Mouse (Mus musculus) stomach, postnatal 0 days (tissue): ENCODE results near the gene Jun. TPM values are rescaled to one million over a fixed set of nuclear protein-coding genes. Genes with fewer than 3 reads are reported as not detected.

ENCODE experiments used
- ATAC-seq: fragments of 200-750 bp; cut with Nextera tagmentation; 2 replicates; pipeline ENCODE4 v1.8.0; 2017; ENCODE audit not compliant: low FRiP score, low TSS enrichment
- DNase-seq: peaks from one replicate; pipeline ENCODE4 v3.0.0-alpha.2; 2016; ENCODE audit warnings: low spot score
- H3K27ac ChIP-seq: fragments of 300-500 bp; sonication (generic); replicated peaks from 2 replicates; pipeline ENCODE4 v1.5.1; 2014; ENCODE audit warnings: mild to moderate bottlenecking, control low read depth
- H3K27me3 ChIP-seq: fragments of 300-500 bp; sonication (generic); 2 replicates; pipeline ENCODE4 v1.6.1; 2014; ENCODE audit warnings: low read length; ENCODE audit not compliant: control insufficient read depth, insufficient read depth
- H3K36me3 ChIP-seq: fragments of 300-500 bp; sonication (generic); 2 replicates; pipeline ENCODE4 v1.6.1; 2014; ENCODE audit warnings: low read length, mixed read lengths; ENCODE audit not compliant: control insufficient read depth, insufficient read depth
- H3K4me1 ChIP-seq: fragments of 300-500 bp; sonication (generic); replicated peaks from 2 replicates; pipeline ENCODE4 v1.6.1; 2014; ENCODE audit warnings: antibody characterized with exemption; ENCODE audit not compliant: control insufficient read depth, insufficient read depth
- H3K4me2 ChIP-seq: fragments of 300-500 bp; sonication (generic); replicated peaks from 2 replicates; pipeline ENCODE4 v1.6.1; 2014; ENCODE audit warnings: low read depth, mild to moderate bottlenecking, control low read depth, moderate library complexity
- H3K4me3 ChIP-seq: fragments of 300-500 bp; sonication (generic); 2 replicates; pipeline ENCODE4 v1.5.1; 2014; ENCODE audit warnings: low read depth, low read length, control low read depth
- H3K9ac ChIP-seq: fragments of 300-500 bp; sonication (generic); 2 replicates; pipeline ENCODE4 v1.6.1; 2014; ENCODE audit warnings: mild to moderate bottlenecking, low read length, control low read depth, mixed read lengths
- H3K9me3 ChIP-seq: fragments of 300-500 bp; sonication (generic); 2 replicates; pipeline ENCODE4 v1.6.1; 2016; ENCODE audit warnings: low read length; ENCODE audit not compliant: control insufficient read depth
- CTCF ChIP-seq: IDR thresholded peaks from 2 replicates; pipeline ENCODE4 v1.5.1; 2016; ENCODE audit warnings: antibody characterized with exemption, low read depth, mild to moderate bottlenecking, moderate library complexity
- EP300 ChIP-seq: optimal IDR thresholded peaks from 2 replicates; pipeline ENCODE3; 2016; ENCODE audit warnings: antibody characterized with exemption
- WGBS: fragments of 180-500 bp; shearing (Covaris S2); extraction: QIAGEN DNeasy Blood & Tissue Kit; methylation state at CpG from one replicate; pipeline ENCODE4 v1.1.7; 2014; 5-methylcytosine and 5-hydroxymethylcytosine counted together
- polyA plus RNA-seq: library from polyadenylated mRNA; unstranded; fragments of >200 nt; fragmentation: Nextera tagmentation; extraction: Ambion mirVana; gene quantifications from 2 replicates; pipeline ENCODE4 v1.2.1, GENCODE M21; 2015

Gene Jun
- polyA plus RNA-seq, 1 experiment from 2014 or later, result 80.2 TPM

DNA sequence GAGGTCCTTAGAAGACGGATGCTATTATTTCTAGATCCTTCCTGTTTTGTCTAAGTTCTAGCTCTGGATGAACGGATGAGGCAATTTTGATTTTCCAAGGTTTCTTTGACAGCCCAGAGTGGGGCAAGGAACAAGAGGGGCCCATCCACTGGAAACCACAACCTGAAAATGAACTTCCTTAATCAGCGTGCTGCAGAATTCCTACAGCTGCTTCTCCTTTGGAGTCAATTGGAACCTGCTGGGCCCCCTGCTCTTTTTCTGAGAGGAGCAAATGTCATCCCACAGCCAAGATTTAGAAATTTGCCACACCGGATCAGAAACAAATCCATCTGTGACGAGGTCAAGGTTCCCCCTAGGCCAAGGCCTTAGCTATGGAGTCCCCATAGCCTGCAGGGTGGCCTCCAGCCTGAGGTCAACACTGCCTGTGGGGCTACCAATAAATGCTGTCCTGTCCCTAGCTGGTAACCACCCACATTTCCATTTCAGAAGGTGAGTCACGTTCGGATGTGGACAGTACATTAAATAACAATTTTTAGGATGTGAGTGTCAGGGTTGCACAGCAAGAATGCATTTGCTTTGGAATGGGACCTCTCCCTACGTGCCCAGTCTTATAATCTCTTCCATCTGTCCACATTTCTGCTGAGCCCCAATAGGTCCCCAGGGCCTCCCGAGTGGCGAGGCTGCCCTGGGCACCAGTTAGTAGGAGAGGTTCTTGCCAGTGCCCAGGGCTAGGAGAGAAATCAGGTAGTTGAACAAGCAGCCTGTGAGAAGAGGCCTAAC is 46.1 kb upstream of the Jun start:
- no peaks in the 10 kb centered on the region; the same call in 1 of the 2 replicates for H3K4me1 ChIP-seq
- WGBS, result 67% methylated on average over 10 of the region's 10 CpGs
- no peak overlapping the region for H3K9ac ChIP-seq
- no peak overlapping the region for H3K27ac ChIP-seq
- H3K4me2 ChIP-seq, result no peak overlapping the region
- no peaks in the 10 kb centered on the region for H3K36me3 ChIP-seq
- H3K4me3 ChIP-seq, result no peak overlapping the region
- 0 out of 2 replicates have a peak, but pooled peaks cover 3% of the 10 kb centered on the region for H3K9me3 ChIP-seq
- DNase-seq (no peak), ATAC-seq (no peak)
- no peaks in the 10 kb centered on the region for H3K27me3 ChIP-seq
- TF ChIP-seq EP300 (no peak), CTCF (no peak)

GRCm38 (mm10) chr4:95096731-95097130 is 44.7 kb upstream of the Jun start:
- Histone ChIP-seq H3K9me3 (no peaks in the 10 kb centered on the region), H3K4me1 (no peaks in the 10 kb centered on the region; the same call in 1 of the 2 replicates), H3K27ac (no peak overlapping the region), H3K4me3 (no peak overlapping the region), H3K9ac (no peak overlapping the region), H3K4me2 (no peak overlapping the region), H3K27me3 (no peaks in the 10 kb centered on the region), H3K36me3 (no peaks in the 10 kb centered on the region)
- WGBS, result 37% methylated on average over 2 of the region's 2 CpGs
- TF ChIP-seq CTCF, result no peak
- peak; percentile 8 for DNase-seq
- ATAC-seq, result no peak

- WGBS, result 79% methylated on average over 6 of the region's 6 CpGs
- Histone ChIP-seq H3K9ac (no peak overlapping the region), H3K4me2 (no peak overlapping the region), H3K4me1 (no peaks in the 10 kb centered on the region; the same call in 1 of the 2 replicates), H3K27me3 (no peaks in the 10 kb centered on the region), H3K36me3 (no peaks in the 10 kb centered on the region), H3K9me3 (no peaks in the 10 kb centered on the region), H3K27ac (no peak overlapping the region), H3K4me3 (no peak overlapping the region)
- no peak for ATAC-seq
- no peak for TF ChIP-seq CTCF
- TF ChIP-seq EP300, result no peak
- peak; percentile 10 for DNase-seq
Measured at GRCm38 (mm10) chr4:95095911-95096310, 43.9 kb upstream of the Jun start.

- no peak overlapping the region for H3K9ac ChIP-seq
- no peaks in the 10 kb centered on the region for H3K9me3 ChIP-seq
- no peaks in the 10 kb centered on the region; the same call in 1 of the 2 replicates for H3K4me1 ChIP-seq
- DNase-seq (no peak), ATAC-seq (no peak)
- H3K4me2 ChIP-seq, result no peak overlapping the region
- WGBS, result 87% methylated on average over 6 of the region's 6 CpGs
- no peak overlapping the region for H3K27ac ChIP-seq
- H3K36me3 ChIP-seq, result no peaks in the 10 kb centered on the region
- H3K4me3 ChIP-seq, result no peak overlapping the region
- no peaks in the 10 kb centered on the region for H3K27me3 ChIP-seq
- no peak for TF ChIP-seq CTCF
Measured at GRCm38 (mm10) chr4:95095355-95095754, 43.3 kb upstream of the Jun start.

- Histone ChIP-seq H3K27me3 (no peaks in the 10 kb centered on the region), H3K27ac (peak overlapping the region; percentile 24; the same call in 1 of the 2 replicates), H3K4me3 (no peak overlapping the region), H3K9ac (no peak overlapping the region), H3K4me2 (no peak overlapping the region), H3K9me3 (no peaks in the 10 kb centered on the region), H3K4me1 (no peaks in the 10 kb centered on the region; the same call in 1 of the 2 replicates), H3K36me3 (no peaks in the 10 kb centered on the region)
- ATAC-seq, result peak; percentile 58
- peak; percentile 38 for DNase-seq
- TF ChIP-seq EP300, result no peak
- no peak for TF ChIP-seq CTCF
- WGBS, result 27% methylated on average over 4 of the region's 4 CpGs
Measured at GRCm38 (mm10) chr4:95094700-95095113, 42.7 kb upstream of the Jun start.

GRCm38 (mm10) chr4:95093615-95094014 is 41.6 kb upstream of the Jun start:
- WGBS, result 63% methylated on average over 6 of the region's 6 CpGs

More at GRCm38 (mm10) chr4:95093615-95094014, 41.6 kb upstream of the Jun start:
- H3K4me2 ChIP-seq, result no peak overlapping the region
- no peak overlapping the region for H3K4me3 ChIP-seq
- no peak overlapping the region for H3K27ac ChIP-seq
- H3K4me1 ChIP-seq, result no peaks in the 10 kb centered on the region; the same call in 1 of the 2 replicates
- no peaks in the 10 kb centered on the region for H3K27me3 ChIP-seq
- no peaks in the 10 kb centered on the region for H3K9me3 ChIP-seq
- no peaks in the 10 kb centered on the region for H3K36me3 ChIP-seq
- ATAC-seq, result no peak
- no peak overlapping the region for H3K9ac ChIP-seq
- no peak for DNase-seq
- no peak for TF ChIP-seq EP300
- no peak for TF ChIP-seq CTCF
